Mouse (Mus musculus) E14TG2a.4 (cell line): Measurements from ENCODE around the gene Slc25a5.

Experiments used
- CTCF ChIP-seq: conservative IDR thresholded peaks from 2 replicates; pipeline ENCODE4 v1.5.1; 2014; ENCODE audit warnings: low read length
- POU5F1 ChIP-seq: IDR thresholded peaks from 2 replicates; pipeline ENCODE4 v1.6.1; 2014; ENCODE audit warnings: low read length, borderline replicate concordance

DNA sequence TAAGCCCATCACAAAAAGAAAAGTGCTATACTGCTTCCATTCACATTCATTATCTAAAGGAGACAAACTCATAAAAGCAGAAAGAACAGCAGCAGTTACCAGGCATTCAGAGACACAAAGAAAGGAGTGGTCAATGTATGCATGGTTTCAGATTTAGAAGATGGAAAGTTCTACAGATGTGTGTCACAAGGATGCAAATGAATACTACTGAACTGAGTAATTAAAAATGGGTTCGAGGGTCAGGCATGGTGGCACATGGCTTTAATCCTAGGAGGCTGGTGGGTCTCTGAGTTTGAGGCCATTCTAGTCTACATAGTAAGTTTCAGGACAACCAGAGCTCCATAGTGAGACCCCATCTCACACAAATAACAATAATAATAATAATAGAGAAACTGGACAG, 51.7 kb downstream of the Slc25a5 start:
- TF ChIP-seq CTCF (no peak), POU5F1 (no peak)
